Mouse (Mus musculus): ENCODE measurements at regions not wholly inside any gene's neighbourhood (a gene's known extent, or its start where the extent isn't known, plus 50 kb on each side); places are given as distances from the start of the nearest gene placed in this dataset.

GRCm38 (mm10) chr3:148635101-148635500, 355.3 kb downstream of the Adgrl2 start:
- TF ChIP-seq CTCF (IDR thresholded peaks at IDR 0.05; ENCODE audit: control insufficient read depth, insufficient read depth, insufficient read length), result no peak
- no peak for TF ChIP-seq USF1 (IDR thresholded peaks at IDR 0.05; ENCODE audit: low read depth)
- no peak for TF ChIP-seq MAX (IDR thresholded peaks at IDR 0.05)
- no peak for TF ChIP-seq CEBPB (IDR thresholded peaks at IDR 0.05; ENCODE audit: low read depth)
- no peak for TF ChIP-seq MYOG (IDR thresholded peaks at IDR 0.05; ENCODE audit: control insufficient read depth, extremely low read depth, insufficient read length)
- TF ChIP-seq MYOD1 (IDR thresholded peaks at IDR 0.05; ENCODE audit: control insufficient read depth, insufficient read length, low read depth), result no peak
